Mouse (Mus musculus) left cerebral cortex, postnatal 25 days (tissue): ENCODE data around the gene Meaf6. TPM values are rescaled to one million over a fixed set of nuclear protein-coding genes. Genes with fewer than 3 reads are reported as not detected.

Source experiments
- DNase-seq, 2 experiments: peaks; one replicate each; pipeline ENCODE4 v3.0.0; 2022; ENCODE audit warnings: low spot score in 2 of 2, mixed read lengths in 1 of 2
- intact Hi-C: fragments of 180-260 bp; cut with DNase I; formaldehyde crosslinking; loops from one replicate; pipeline ENCODE4 v1.15.1; 2025
- total RNA-seq, 2 experiments: library from RNA; stranded (reverse); gene quantifications; 2 replicates each; pipeline ENCODE4 v1.2.3; 2021

Gene Meaf6
- 100 to 1,000 TPM; 121 to 124 TPM for total RNA-seq

DNA sequence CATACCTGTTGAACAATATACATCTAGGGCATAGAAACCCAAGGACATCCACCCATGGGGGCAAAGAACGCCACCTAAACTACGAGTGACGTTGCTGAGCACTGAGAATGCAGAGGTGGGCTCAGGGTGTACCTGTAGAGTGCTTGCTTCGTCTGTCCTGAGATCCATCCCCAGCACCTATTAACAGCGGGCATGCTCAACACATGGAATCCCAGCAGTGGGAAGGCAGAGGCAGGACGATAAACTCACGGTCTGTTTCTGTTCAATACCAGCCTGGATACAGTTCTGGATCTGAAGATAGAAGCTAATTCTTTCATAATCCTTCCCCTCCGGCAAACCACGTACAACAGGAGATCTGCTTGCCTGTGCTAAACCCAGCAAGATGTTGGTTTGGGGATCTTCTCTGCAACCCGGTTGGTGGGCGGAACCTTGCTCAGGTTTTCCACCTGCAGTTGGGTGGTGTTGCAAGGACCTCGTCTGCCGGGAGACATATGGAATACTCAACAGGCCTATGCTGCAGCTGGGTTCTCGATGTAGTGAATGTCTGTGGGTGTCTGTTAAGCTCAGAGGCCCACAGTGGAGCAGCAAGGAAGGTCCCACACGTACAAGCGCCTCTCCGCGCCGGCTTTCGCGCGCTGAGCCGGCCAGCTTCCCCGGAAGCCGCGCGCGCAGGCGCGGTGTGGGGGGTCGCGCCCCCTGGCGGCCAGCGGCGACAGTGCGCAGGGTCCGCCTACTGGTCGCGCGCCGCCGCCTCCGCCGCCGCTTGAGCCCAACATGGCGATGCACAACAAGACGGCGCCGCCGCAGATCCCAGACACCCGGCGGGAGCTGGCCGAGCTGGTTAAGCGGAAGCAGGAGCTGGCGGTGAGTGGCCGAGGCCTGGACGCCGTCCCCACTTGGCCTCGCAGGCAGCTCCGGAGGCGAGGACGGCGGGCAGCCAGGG lies at the start of gene Meaf6:
Gene Meaf6, plus strand, starts transcription at position 732 of the 943 bp plus-strand sequence.
- peak; percentile 93 to 96 for DNase-seq
- intact Hi-C loops, result loop anchor here (2.0 kb wide), 1 partner anchor 18 kb away; the partner anchor contains the start of gene Snip1

DNA sequence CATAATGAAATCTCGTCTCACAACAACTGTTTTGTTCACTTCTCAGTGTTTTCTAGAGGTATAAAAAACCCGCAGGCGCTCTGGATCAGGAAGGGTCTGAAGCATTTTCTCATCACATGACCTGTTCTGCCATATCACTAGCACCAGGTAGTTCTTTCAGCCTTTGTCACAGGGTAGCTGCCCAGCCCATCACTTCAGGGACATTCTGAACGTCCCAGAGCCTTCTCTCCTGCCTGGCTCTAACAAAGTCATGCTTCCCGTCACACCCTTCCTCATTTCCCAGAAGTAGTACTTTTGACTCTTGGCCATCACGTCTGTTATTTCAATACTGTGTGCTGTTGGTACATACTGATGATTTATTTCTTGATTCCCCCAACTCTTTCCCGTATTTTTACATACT lies 40.5 kb upstream of the Meaf6 start:
- intact Hi-C loops, result no loop called here
- DNase-seq, result no peak

DNA sequence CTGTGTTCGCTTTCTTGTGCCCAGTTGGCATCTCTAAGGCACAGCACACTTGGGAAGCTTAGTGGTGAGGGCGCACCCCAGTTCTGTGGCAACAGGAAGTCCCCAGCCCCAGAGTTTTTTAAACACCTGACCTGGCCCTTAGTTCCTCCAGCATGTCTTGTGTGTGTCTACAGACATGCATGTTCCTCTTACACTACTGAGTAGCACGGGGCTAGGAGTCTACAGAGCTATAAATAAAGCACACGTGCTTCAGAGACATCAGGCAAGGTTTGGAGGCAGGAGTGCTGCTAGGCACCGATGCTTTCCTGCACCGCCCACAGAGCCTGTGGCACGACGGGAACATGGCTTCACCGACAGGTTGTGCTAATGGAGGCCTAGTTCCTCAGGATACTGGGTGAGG lies 29.5 kb upstream of the Meaf6 start:
- peak; percentile 17 for DNase-seq
- intact Hi-C loops, result no loop called here

DNA sequence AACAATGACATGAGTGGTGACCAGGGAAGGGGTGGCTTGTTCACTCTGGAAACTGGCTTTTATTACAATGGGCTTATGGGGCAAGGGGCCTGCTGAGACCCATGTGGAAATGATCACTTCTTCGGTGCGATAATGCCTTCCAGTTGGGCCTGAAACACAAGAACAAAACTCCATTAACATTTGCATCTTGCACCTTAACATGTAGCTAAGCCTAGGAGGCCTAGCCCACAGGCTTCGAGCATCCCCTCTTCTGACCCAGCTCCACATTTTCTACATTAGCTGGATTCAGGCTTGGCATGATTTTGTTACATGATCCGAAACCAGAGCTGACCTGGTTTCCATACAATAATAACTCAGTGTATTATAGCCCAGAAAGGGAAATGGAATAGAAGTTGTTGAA lies 28.5 kb upstream of the Meaf6 start:
- intact Hi-C loops, result no loop called here
- DNase-seq, result no peak

DNA sequence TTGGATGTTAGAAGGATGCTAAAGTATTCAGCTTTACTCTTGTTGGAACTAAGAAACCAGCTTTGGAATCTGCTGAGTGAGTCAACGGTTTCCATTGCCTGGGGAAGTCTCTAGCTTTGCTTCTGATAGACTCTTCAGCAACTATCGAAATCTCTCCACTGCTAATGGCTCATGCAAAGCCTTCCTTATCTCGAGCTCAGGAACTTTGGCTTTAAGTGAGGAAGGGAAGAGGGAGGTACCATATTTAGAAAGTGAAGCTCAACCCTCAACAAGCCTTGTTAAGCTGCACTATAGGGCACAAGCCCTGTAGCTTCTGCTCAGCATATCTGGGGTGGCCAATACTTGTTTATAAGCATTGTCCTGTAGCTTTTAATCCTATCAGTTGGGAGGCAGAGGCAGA lies 27.7 kb upstream of the Meaf6 start:
- DNase-seq, result no peak
- intact Hi-C loops, result no loop called here

DNA sequence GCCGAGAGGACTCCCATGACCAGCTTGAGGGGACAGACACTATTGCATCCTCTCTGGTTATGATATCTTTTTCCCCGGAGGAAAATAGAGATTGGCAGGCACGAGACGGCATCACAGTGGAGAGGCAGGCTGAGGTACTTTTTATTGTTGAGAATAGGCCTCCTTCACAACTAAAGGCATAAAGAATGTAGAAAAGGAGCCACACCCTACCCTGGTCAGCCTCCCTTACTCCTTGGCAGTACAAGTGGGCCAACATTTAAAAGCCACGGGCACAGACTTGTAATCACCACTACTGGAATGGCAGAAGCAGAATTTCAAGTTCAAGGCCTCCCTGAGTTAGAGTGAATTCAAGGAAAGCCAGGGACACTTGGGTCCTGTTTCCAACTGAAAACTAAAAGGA lies 26.9 kb upstream of the Meaf6 start:
- DNase-seq, result no peak
- intact Hi-C loops, result no loop called here

DNA sequence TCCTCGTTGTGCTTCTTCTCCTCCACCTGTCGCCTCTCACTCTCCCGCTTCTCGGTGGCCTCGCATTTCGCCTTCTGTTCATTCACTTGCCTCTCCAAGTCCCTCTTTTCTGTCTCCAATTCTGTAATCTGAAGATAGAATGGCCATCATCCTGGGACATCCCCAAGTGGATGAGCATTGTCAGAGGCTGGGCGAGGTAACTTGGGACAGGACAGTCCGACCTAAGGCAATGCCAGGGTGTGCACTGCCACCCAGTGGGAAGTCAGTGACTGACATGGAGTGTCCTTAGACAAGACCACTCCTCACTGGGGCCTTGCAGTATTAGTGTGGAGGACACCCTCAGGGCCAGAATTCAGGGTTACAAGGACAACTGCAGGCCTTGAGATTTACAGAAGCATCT lies 25.9 kb upstream of the Meaf6 start:
- peak; percentile 53 to 60 for DNase-seq
- intact Hi-C loops, result loop anchor here (1.0 kb wide), 1 partner anchor 116 kb away; no protein-coding TSS in a partner anchor

DNA sequence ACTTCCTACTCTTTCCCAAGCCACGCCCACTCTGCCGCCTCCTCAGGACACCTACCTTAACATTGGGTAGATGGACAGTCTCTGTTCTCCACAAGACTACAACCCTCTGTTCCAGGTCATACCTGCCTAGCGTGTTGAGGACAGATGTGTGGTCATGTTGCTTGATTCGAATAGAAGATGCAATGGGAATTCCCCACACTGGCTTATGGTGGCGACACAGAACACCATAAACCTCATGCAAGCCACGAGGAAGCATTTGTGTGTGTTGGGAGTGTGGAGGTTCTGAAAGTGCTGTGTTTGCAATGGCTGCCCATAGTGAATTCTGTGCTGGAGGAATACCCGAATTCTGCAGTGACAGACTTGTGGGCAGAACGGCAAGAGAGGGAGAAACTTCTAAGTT lies 21.1 kb upstream of the Meaf6 start:
- intact Hi-C loops, result no loop called here

DNA sequence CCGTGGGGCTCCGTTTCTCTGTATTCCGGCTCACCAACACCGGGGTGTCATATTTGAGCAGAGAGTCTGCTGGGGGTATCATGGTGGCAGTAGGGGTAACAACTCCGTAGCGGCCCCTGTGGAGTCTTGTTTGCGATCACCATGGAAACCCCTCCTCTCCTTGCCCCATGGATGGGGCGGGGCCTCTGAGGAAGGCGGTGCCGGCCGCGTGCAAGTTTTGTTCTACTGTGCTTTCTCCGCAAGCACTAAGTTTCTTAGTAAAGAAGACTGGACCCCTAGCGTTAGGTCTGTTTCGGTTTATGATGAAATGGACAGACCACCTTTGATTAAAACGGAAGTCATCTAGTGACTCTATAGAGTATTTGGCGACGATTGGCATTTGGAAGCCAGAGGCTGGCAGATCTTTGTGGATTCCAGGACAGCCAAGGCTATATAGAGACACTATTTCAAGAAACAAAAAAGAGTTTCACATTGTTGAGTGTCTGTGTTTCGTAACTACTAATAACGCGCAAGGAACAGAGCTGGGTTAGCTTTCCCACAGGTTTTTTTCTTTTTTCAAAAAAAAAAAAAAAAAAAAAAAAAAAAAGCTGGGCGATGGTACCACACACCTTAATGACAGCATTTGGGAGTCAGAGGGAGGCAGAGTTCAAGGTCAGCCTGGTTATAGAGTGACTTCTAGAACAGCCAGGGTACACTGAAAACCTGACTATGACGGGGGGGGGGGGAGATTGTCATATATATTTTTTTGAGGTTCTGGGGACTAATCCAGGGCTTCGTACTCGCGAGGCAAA lies 19.2 kb upstream of the Meaf6 start, which contains the start of gene Dnali1:
Gene Dnali1, minus strand, starts transcription at position 187 of the 791 bp plus-strand sequence.
- intact Hi-C loops, result loop anchor here (2.0 kb wide), 1 partner anchor 19 kb away; the partner anchor contains the start of gene Meaf6
- peak; percentile 29 to 34 for DNase-seq

More for the DNA sequence above, 21.1 kb upstream of the Meaf6 start:
- no peak for DNase-seq

DNA sequence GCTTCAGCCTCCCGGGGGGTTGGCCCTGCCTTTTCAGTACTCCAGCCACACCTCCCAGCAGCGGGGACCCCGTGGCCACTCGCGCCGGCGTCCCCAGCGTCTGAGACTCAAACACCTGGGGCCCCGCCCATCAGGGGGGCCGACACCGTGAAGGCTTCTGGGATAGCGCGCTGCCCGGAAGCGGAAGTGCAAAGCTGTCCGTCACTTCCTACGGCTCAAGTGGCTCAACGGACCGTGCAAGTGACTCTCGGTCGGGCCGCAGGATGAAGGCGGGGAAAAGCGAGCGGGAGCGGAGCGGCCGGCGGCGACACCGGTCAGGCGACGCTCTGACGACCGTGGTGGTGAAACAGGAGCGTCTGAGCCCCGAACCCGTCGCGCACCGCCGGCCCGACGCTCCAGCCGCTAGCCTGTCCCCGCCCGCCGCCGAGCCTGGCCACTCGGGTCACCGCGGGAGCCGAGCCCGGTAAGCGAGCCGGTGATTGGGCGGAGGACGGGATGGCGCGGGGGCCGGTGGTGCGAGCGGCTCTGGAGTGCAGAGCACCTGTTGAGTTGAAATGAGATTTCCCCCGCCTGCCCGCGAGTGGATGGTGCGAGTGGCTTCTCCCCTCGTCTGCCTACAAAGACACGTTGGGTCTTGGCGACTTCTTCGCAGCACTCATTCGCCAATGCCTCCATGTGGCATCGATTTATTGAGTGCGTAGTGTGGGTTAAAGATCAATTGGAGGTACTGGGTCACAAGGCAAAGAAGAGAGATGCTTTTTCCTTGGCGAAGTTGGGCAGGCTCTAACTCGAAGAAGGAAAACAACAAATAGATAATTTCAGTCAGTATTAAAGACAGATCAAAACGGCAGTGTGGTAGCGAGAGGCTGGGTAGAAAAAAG lies 18.2 kb upstream of the Meaf6 start, which contains the start of gene Snip1:
Gene Snip1, plus strand, starts transcription at position 183 of the 881 bp plus-strand sequence.
- peak; percentile 95 to 97 for DNase-seq
- intact Hi-C loops, result loop anchor here (2.0 kb wide), 1 partner anchor 18 kb away; the partner anchor contains the start of gene Meaf6

DNA sequence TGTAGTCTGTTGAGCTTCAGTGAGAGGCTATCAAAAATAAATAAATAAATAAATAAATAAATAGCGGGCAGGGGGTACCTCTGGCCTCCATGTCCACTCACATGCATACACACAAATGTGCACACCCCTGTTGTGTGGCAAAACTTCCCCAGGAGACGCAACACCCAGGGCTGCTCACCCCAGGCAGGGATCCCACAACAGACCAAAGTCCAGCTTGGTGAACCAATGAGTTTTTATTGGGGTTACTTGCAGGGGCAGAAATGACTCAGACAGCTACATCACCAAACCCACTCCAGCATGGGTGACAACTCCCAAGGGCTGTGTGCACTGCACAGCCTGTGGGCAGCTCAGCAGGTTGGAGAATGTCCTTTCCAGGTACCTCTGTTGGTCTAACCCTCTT lies 7.2 kb upstream of the Meaf6 start:
- intact Hi-C loops, result no loop called here
- no peak for DNase-seq

DNA sequence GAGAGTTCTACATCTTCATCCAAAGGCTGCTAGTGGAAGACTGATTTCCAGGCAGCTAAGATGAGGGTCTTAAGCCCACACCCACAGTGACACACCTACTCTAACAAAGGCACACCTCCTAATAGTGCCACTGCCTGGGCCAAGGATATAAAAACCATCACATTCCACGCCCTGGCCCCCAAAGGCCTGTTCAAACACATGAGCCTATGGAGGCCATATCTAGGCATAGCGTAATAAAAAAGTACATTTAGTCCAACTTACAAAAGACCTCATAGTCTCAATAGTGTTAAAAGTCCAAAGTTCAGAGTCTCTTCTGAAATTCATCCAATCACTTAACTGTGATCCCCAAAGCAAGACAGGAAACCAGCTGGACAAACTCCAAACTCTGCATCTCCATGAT lies 6.2 kb upstream of the Meaf6 start:
- no peak for DNase-seq
- intact Hi-C loops, result no loop called here

DNA sequence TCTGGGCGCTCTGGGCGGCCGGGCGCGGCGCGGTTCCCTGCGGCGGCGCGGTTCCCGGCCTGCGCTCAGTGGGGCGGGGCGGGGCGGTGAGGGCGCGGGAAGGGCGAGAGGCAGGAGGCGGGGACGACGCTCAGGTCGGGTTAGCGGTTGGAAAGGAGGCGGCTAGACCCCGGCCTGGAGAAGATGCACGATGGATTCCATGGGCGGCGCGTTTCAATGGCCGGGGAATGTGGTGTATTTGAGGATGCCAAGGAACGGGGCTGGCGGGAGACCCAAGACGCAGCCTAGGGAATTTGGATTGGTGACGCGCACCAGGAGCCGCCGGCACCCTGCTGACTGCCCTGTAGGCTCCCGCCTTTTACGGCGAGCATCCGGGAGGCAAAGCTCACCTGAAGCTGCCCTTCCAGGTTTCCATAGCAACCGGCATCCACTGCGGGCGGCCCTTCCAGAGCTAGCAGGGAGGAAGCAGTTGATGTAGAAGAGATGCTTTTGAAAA lies 460 bp downstream of the Meaf6 start:
- DNase-seq, result peak; percentile 78 to 82
- intact Hi-C loops, result loop anchor here (2.0 kb wide), 1 partner anchor 19 kb away; the partner anchor contains the start of gene Snip1

DNA sequence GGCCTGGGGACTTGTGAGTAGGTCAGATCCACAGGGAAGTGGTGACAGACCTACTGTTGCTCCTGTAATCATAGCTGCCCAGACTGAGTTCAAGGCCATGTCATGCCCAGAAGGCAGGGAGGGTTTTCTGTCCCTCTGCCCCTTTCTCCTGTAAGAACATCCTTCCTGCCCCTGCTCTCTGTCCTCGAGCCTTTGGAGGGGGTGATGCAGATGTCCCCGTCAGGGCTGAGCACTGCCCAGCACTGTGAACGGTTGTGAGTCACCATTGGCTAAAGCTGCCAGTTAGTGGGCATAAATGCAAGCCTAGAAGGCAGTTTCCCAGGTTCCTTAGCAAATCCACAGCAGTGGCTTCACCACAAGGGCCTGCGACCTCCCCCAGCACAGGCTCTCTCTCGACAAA lies 8.1 kb downstream of the Meaf6 start:
- DNase-seq, result no peak
- intact Hi-C loops, result no loop called here

DNA sequence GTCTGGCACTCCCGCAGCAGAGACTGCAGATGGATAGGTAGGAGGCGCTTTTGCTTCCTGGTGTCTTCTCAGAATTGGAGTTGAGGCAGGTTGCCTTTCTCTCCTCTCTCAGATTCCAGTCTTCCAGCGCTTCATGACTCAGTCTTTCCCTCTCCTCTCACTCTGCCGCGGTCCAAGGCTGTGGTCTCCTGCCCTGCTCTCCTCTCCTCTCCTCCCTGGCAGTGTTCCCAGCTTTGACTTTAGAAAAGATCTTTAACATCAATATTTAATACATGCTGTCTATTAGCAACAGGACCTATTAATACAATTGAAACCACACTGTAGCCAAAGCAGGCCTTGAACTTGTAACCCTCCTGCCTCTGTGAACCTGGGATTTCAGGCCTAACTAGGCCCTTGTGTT lies 11.1 kb downstream of the Meaf6 start:
- intact Hi-C loops, result no loop called here
- DNase-seq, result no peak

DNA sequence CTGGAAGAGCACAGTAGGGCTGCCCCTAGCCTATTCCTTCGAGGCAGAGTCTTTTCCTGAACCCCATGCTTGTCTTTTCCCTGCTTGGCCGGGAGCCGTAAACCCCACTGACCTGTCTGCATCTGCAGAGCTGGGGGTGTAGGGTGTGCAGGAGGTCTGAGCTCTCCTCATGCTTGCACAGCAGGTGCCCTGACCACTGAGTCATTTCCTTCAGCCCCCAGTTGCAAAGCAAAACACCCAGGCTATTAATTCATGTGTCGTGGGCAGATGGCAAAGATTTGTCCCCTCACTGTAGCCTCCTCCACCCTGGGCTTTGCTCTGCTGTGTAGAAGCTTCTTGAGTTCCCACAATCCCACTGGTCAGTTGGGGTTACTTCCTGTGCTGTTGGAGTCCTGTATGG lies 12.5 kb downstream of the Meaf6 start:
- DNase-seq, result no peak
- intact Hi-C loops, result no loop called here

DNA sequence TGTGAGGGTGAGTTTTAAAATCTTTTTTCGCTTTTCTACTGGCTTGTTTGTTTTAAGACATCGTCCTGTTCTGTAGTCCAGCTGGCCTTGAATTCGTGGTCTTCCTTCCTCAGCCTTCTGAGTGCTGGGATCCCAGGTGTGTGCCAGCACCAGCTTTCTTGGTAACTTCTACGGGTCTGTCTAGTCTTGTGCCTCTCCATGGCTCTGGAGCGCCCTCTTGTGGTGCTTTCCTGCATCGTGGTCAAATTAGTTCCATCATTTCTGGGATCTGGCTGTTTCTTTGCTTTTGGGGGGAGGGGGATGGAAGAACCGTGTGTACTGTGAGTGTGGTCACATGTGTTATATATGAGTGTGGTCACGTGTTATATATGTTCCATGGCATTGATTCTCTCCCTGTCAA lies 14.5 kb downstream of the Meaf6 start:
- peak; percentile 80 to 83 for DNase-seq
- intact Hi-C loops, result no loop called here

DNA sequence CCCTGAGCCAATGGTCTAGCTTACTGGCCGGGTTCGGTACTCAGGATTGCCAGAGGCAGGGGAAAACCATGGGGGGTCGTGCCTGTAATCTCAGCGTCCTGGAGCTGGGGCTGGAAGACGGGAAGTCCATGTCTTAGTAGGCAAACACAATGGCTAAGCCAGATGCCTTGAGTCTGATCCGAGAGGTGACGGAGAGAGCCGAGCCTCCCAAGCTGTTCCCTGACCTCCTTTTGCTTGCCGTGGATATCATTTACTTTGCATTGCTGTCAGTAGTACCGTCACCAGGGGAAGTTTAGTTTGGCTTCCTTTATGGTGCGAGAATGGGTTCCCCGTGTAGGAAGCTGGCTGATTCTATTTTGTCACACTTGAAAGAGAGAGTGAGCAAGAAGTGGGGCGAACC lies 16.4 kb downstream of the Meaf6 start:
- DNase-seq, result peak in 1 of 2 experiments; percentile 56
- intact Hi-C loops, result no loop called here

DNA sequence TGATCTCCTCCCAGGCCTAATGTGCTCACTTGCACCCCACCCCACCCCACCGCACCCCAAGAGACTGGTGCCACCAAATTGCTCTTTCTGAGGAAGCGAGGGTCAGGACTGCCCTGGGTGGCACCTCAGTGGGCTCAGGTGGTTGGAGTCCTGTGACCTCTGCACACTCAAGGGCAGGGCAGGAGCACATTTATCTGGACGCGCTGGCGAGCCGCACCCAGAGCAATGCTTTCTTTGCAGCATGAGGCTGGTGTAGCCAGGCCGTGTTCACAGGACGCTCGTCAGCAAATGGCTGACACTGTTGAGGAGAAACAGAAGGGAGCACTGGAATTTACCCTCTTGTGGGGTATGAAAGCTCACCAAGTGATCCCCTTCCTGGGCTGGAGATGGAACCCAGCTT lies 20.4 kb downstream of the Meaf6 start:
- intact Hi-C loops, result no loop called here
- no peak for DNase-seq
